Mouse (Mus musculus): ENCODE measurements at regions not wholly inside any gene's neighbourhood (a gene's known extent, or its start where the extent isn't known, plus 50 kb on each side); places are given as distances from the start of the nearest gene placed in this dataset.

- no peak for TF ChIP-seq CTCF (IDR thresholded peaks at IDR 0.05; ENCODE audit: insufficient read depth, low read depth, low read length)
- no peak for TF ChIP-seq POLR2A (IDR thresholded peaks at IDR 0.05; ENCODE audit: insufficient read depth, low read depth, low read length)
These were observed 119.7 kb upstream of the Plekha5 start for GRCm38 (mm10) chr6:140304105-140304504.
